Mouse (Mus musculus) heart, postnatal 36 days (tissue): ENCODE data around the gene Gm20388. TPM values are rescaled to one million over a fixed set of nuclear protein-coding genes. Genes with fewer than 3 reads are reported as not detected.
A peak's percentile ranks its signal among the peaks of the same experiment; 100 is the strongest.

ENCODE experiments used
- DNase-seq, 2 experiments: peaks; one replicate each; pipeline ENCODE4 v3.0.0; 2021 to 2022
- intact Hi-C: fragments of 180-260 bp; cut with DNase I; formaldehyde crosslinking; loops from one replicate; pipeline ENCODE4 v1.15.1; 2025
- total RNA-seq, 2 experiments: library from RNA; stranded (reverse); gene quantifications; 2 replicates each; pipeline ENCODE4 v1.2.3; 2021

Gene Gm20388
- total RNA-seq, 2 experiments from 2014 or later = 3.5 to 4.9 TPM

- no peak for DNase-seq
These were observed 657.6 kb downstream of the Gm20388 start for GRCm38 (mm10) chr8:120568164-120568798.

GRCm38 (mm10) chr8:120569123-120569522, 658.5 kb downstream of the Gm20388 start:
- intact Hi-C loops = no loop called here
- no peak for DNase-seq

More at GRCm38 (mm10) chr8:120568164-120568798, 657.6 kb downstream of the Gm20388 start:
- intact Hi-C loops = no loop called here

- DNase-seq = peak; percentile 82 to 87
- intact Hi-C loops = no loop called here
These were observed 659.5 kb downstream of the Gm20388 start for GRCm38 (mm10) chr8:120569939-120570715.

GRCm38 (mm10) chr8:120571561-120571960, 660.9 kb downstream of the Gm20388 start:
- intact Hi-C loops = no loop called here
- DNase-seq = no peak

- no peak for DNase-seq
- intact Hi-C loops = no loop called here
These were observed 661.9 kb downstream of the Gm20388 start for GRCm38 (mm10) chr8:120572534-120572933.

GRCm38 (mm10) chr8:120573866-120574265, 663.2 kb downstream of the Gm20388 start:
- intact Hi-C loops = no loop called here
- DNase-seq = no peak

- intact Hi-C loops = no loop called here
- no peak for DNase-seq
These were observed 664.3 kb downstream of the Gm20388 start for GRCm38 (mm10) chr8:120574941-120575340.

GRCm38 (mm10) chr8:120575801-120576200, 665.2 kb downstream of the Gm20388 start:
- no peak for DNase-seq
- intact Hi-C loops = no loop called here

- intact Hi-C loops = no loop called here
- no peak for DNase-seq
These were observed 667.2 kb downstream of the Gm20388 start for GRCm38 (mm10) chr8:120577821-120578220.

- intact Hi-C loops = no loop called here
- no peak for DNase-seq
These were observed 669.8 kb downstream of the Gm20388 start for GRCm38 (mm10) chr8:120580336-120581000.

- DNase-seq = no peak
- intact Hi-C loops = no loop called here
These were observed 670.7 kb downstream of the Gm20388 start for GRCm38 (mm10) chr8:120581329-120581728.

- intact Hi-C loops = no loop called here
These were observed 671.2 kb downstream of the Gm20388 start for GRCm38 (mm10) chr8:120581811-120582210.

GRCm38 (mm10) chr8:120585521-120585920, 674.9 kb downstream of the Gm20388 start:
- intact Hi-C loops = no loop called here
- peak; percentile 38 to 53 for DNase-seq

More at GRCm38 (mm10) chr8:120581811-120582210, 671.2 kb downstream of the Gm20388 start:
- DNase-seq = peak in 1 of 2 experiments; percentile 38

GRCm38 (mm10) chr8:120588908-120589771, 678.5 kb downstream of the Gm20388 start, which contains the start of gene Gins2:
Gene Gins2 (minus strand): TSS chr8:120589304.
- peak; percentile 98 for DNase-seq
- intact Hi-C loops = no loop called here

- intact Hi-C loops = no loop called here
- peak; percentile 46 to 53 for DNase-seq
These were observed 679.3 kb downstream of the Gm20388 start for GRCm38 (mm10) chr8:120589921-120590320.

- intact Hi-C loops = no loop called here
- DNase-seq = no peak
These were observed 681.1 kb downstream of the Gm20388 start for GRCm38 (mm10) chr8:120591587-120592292.

- intact Hi-C loops = no loop called here
These were observed 683.9 kb downstream of the Gm20388 start for GRCm38 (mm10) chr8:120594571-120594970.

GRCm38 (mm10) chr8:120595963-120596362, 685.3 kb downstream of the Gm20388 start:
- intact Hi-C loops = no loop called here
- peak; percentile 69 for DNase-seq

More at GRCm38 (mm10) chr8:120594571-120594970, 683.9 kb downstream of the Gm20388 start:
- no peak for DNase-seq

- DNase-seq = no peak
- intact Hi-C loops = no loop called here
These were observed 687.9 kb downstream of the Gm20388 start for GRCm38 (mm10) chr8:120598579-120598978.
